Mouse (Mus musculus) neural tube, embryonic 13.5 days (tissue): ENCODE results near the gene Dcaf7. TPM values are rescaled to one million over a fixed set of nuclear protein-coding genes. Genes with fewer than 3 reads are reported as not detected.
"Not testable (repeated sequence)": the region's sequence is repeated elsewhere in the genome, so short reads cannot be mapped to it uniquely, and the experiment has no call there.

Source experiments
- ATAC-seq: fragments of 200-750 bp; cut with Nextera tagmentation; 2 replicates; pipeline ENCODE4 v1.8.0; 2017; ENCODE audit warnings: low read depth, mild to moderate bottlenecking, moderate TSS enrichment, moderate library complexity
- H3K27ac ChIP-seq: fragments of 300-500 bp; sonication (generic); replicated peaks from 2 replicates; pipeline ENCODE4 v1.5.1; 2015; ENCODE audit warnings: moderate library complexity, mild to moderate bottlenecking, inconsistent platforms
- H3K27me3 ChIP-seq: fragments of 300-500 bp; sonication (generic); 2 replicates; pipeline ENCODE4 v1.6.1; 2015; ENCODE audit warnings: mild to moderate bottlenecking, inconsistent platforms
- H3K36me3 ChIP-seq: fragments of 300-500 bp; sonication (generic); 2 replicates; pipeline ENCODE4 v1.6.1; 2015; ENCODE audit warnings: mild to moderate bottlenecking, inconsistent platforms
- H3K4me1 ChIP-seq: fragments of 300-500 bp; sonication (generic); replicated peaks from 2 replicates; pipeline ENCODE4 v1.6.1; 2015; ENCODE audit warnings: inconsistent platforms
- H3K4me2 ChIP-seq: fragments of 300-500 bp; sonication (generic); 2 replicates; pipeline ENCODE4 v1.6.1; 2015; ENCODE audit warnings: inconsistent platforms, mild to moderate bottlenecking, moderate library complexity
- H3K4me3 ChIP-seq: fragments of 300-500 bp; sonication (generic); 2 replicates; pipeline ENCODE4 v1.5.1; 2015; ENCODE audit warnings: mild to moderate bottlenecking, inconsistent platforms
- H3K9ac ChIP-seq: fragments of 300-500 bp; sonication (generic); 2 replicates; pipeline ENCODE4 v1.6.1; 2015; ENCODE audit warnings: moderate library complexity, mild to moderate bottlenecking, inconsistent platforms
- H3K9me3 ChIP-seq: fragments of 300-500 bp; sonication (generic); 2 replicates; pipeline ENCODE4 v1.6.1; 2016; ENCODE audit warnings: inconsistent platforms
- WGBS: fragments of 180-500 bp; shearing (Covaris S2); methylation state at CpG from one replicate; pipeline ENCODE4 v1.1.7; 2015; 5-methylcytosine and 5-hydroxymethylcytosine counted together
- polyA plus RNA-seq: library from polyadenylated mRNA; unstranded; fragments of >200 nt; fragmentation: Nextera tagmentation; extraction: Ambion mirVana; gene quantifications from 2 replicates; pipeline ENCODE4 v1.2.1, GENCODE M21; 2015

Gene Dcaf7
- polyA plus RNA-seq, 1 experiment from 2014 or later = 110 TPM

GRCm38 (mm10) chr11:106016440-106016839 lies 20.2 kb upstream of the Dcaf7 start:
- no peak for ATAC-seq
- no peak overlapping the region for H3K4me2 ChIP-seq
- no peak overlapping the region for H3K9ac ChIP-seq
- no peaks in the 10 kb centered on the region for H3K36me3 ChIP-seq
- no peaks in the 10 kb centered on the region for H3K9me3 ChIP-seq
- no peak overlapping the region for H3K4me3 ChIP-seq
- peaks cover 37% of the 10 kb centered on the region for H3K4me1 ChIP-seq
- no peak overlapping the region for H3K27ac ChIP-seq
- peaks cover 10% of the 10 kb centered on the region for H3K27me3 ChIP-seq
- 76% methylated on average over 5 of the region's 5 CpGs for WGBS

- no peaks in the 10 kb centered on the region for H3K36me3 ChIP-seq
- peak overlapping the region; percentile 76 for H3K9ac ChIP-seq
- WGBS = 1% methylated on average over 50 of the region's 50 CpGs
- H3K9me3 ChIP-seq = no peaks in the 10 kb centered on the region
- H3K27ac ChIP-seq = peak overlapping the region; percentile 61
- ATAC-seq = peak; percentile 86
- H3K4me1 ChIP-seq = peaks cover 17% of the 10 kb centered on the region
- H3K4me2 ChIP-seq = peak overlapping the region; percentile 67
- peaks cover 16% of the 10 kb centered on the region for H3K27me3 ChIP-seq
- peak overlapping the region; percentile 46 for H3K4me3 ChIP-seq
These were observed 16.5 kb upstream of the Dcaf7 start for GRCm38 (mm10) chr11:106020051-106020763.

- Histone ChIP-seq H3K9me3 (no peaks in the 10 kb centered on the region), H3K27ac (no peak overlapping the region), H3K4me3 (no peak overlapping the region), H3K4me1 (peaks cover 8% of the 10 kb centered on the region; the same call in 1 of the 2 replicates), H3K4me2 (no peak overlapping the region), H3K36me3 (peaks cover 5% of the 10 kb centered on the region; the same call in 1 of the 2 replicates), H3K9ac (no peak overlapping the region), H3K27me3 (peaks cover 14% of the 10 kb centered on the region)
- 92% methylated on average over 3 of the region's 3 CpGs for WGBS
- no peak for ATAC-seq
These were observed 10.9 kb upstream of the Dcaf7 start for GRCm38 (mm10) chr11:106025774-106026173.

GRCm38 (mm10) chr11:106026465-106027151 lies 10.1 kb upstream of the Dcaf7 start:
- Histone ChIP-seq H3K4me2 (no peak overlapping the region), H3K9me3 (no peaks in the 10 kb centered on the region), H3K9ac (no peak overlapping the region), H3K27me3 (peaks cover 6% of the 10 kb centered on the region; the same call in 1 of the 2 replicates), H3K4me1 (peaks cover 3% of the 10 kb centered on the region; the same call in 1 of the 2 replicates), H3K27ac (no peak overlapping the region), H3K4me3 (no peak overlapping the region), H3K36me3 (peaks cover 5% of the 10 kb centered on the region; the same call in 1 of the 2 replicates)
- WGBS = 42% methylated on average over 11 of the region's 11 CpGs
- no peak for ATAC-seq

GRCm38 (mm10) chr11:106027607-106028006 lies 9.1 kb upstream of the Dcaf7 start:
- Histone ChIP-seq H3K27ac (no peak overlapping the region), H3K4me2 (no peak overlapping the region), H3K4me3 (no peak overlapping the region), H3K27me3 (no peaks in the 10 kb centered on the region), H3K4me1 (peaks cover 3% of the 10 kb centered on the region; the same call in 1 of the 2 replicates), H3K36me3 (peaks cover 5% of the 10 kb centered on the region; the same call in 1 of the 2 replicates), H3K9me3 (no peaks in the 10 kb centered on the region), H3K9ac (no peak overlapping the region)
- peak; percentile 27; the same call in 1 of the 2 replicates for ATAC-seq
- 88% methylated on average over 5 of the region's 5 CpGs for WGBS

- not testable (repeated sequence) for H3K9me3 ChIP-seq, H3K27me3 ChIP-seq, ATAC-seq, H3K36me3 ChIP-seq
- Histone ChIP-seq H3K4me1 (peaks cover 16% of the 10 kb centered on the region), H3K4me3 (peak overlapping the region; percentile 37), H3K9ac (peak overlapping the region; percentile 63), H3K27ac (peak overlapping the region; percentile 84), H3K4me2 (peak overlapping the region; percentile 40; the same call in 1 of the 2 replicates)
- 39% methylated on average over 12 of the region's 25 CpGs for WGBS
These were observed 4.6 kb upstream of the Dcaf7 start for GRCm38 (mm10) chr11:106032074-106032473.

GRCm38 (mm10) chr11:106033491-106033919 lies 3.2 kb upstream of the Dcaf7 start:
- ATAC-seq = 0 out of 2 replicates have a peak, but pooled peaks have one; percentile 3
- peaks cover 26% of the 10 kb centered on the region for H3K4me1 ChIP-seq
- WGBS = 36% methylated on average over 11 of the region's 11 CpGs
- no peaks in the 10 kb centered on the region for H3K36me3 ChIP-seq
- H3K27me3 ChIP-seq = no peaks in the 10 kb centered on the region
- H3K9ac ChIP-seq = peak overlapping the region; percentile 66
- peak overlapping the region; percentile 14 for H3K4me3 ChIP-seq
- H3K27ac ChIP-seq = peak overlapping the region; percentile 78
- H3K9me3 ChIP-seq = no peaks in the 10 kb centered on the region
- H3K4me2 ChIP-seq = peak overlapping the region; percentile 46

GRCm38 (mm10) chr11:106034986-106035385 lies 1.7 kb upstream of the Dcaf7 start:
- ATAC-seq = no peak
- 87% methylated on average over 9 of the region's 9 CpGs for whole genome bisulfite sequencing
- H3K4me2 ChIP-seq = no peak overlapping the region
- H3K27me3 ChIP-seq = no peaks in the 10 kb centered on the region
- no peak overlapping the region for H3K4me3 ChIP-seq
- H3K9ac ChIP-seq = no peak overlapping the region
- no peaks in the 10 kb centered on the region for H3K9me3 ChIP-seq
- H3K36me3 ChIP-seq = no peaks in the 10 kb centered on the region
- peaks cover 39% of the 10 kb centered on the region for H3K4me1 ChIP-seq
- no peak overlapping the region for H3K27ac ChIP-seq

GRCm38 (mm10) chr11:106037418-106037751 lies 713 bp downstream of the Dcaf7 start:
- H3K4me2 ChIP-seq = peak overlapping the region; percentile 83
- WGBS = under 1% methylated on average over 13 of the region's 13 CpGs
- H3K4me3 ChIP-seq = peak overlapping the region; percentile 99
- H3K9me3 ChIP-seq = no peaks in the 10 kb centered on the region
- H3K27ac ChIP-seq = peak overlapping the region; percentile 95
- peaks cover 46% of the 10 kb centered on the region for H3K4me1 ChIP-seq
- ATAC-seq = peak; percentile 60
- no peaks in the 10 kb centered on the region; the same call in 1 of the 2 replicates for H3K36me3 ChIP-seq
- H3K9ac ChIP-seq = peak overlapping the region; percentile 96
- no peaks in the 10 kb centered on the region for H3K27me3 ChIP-seq

GRCm38 (mm10) chr11:106044349-106044748 lies 7.7 kb downstream of the Dcaf7 start:
- peaks cover 12% of the 10 kb centered on the region for H3K4me1 ChIP-seq
- no peaks in the 10 kb centered on the region for H3K9me3 ChIP-seq
- no peak overlapping the region for H3K4me3 ChIP-seq
- H3K36me3 ChIP-seq = peaks cover 36% of the 10 kb centered on the region
- no peaks in the 10 kb centered on the region for H3K27me3 ChIP-seq
- no peak overlapping the region for H3K4me2 ChIP-seq
- no peak for ATAC-seq
- H3K27ac ChIP-seq = no peak overlapping the region
- no peak overlapping the region for H3K9ac ChIP-seq

- 100% methylated on average over 1 of the region's 1 CpGs for WGBS
- ATAC-seq = no peak
- Histone ChIP-seq H3K4me1 (0 out of 2 replicates have a peak, but pooled peaks cover 6% of the 10 kb centered on the region), H3K27me3 (no peaks in the 10 kb centered on the region), H3K4me3 (no peak overlapping the region), H3K9ac (no peak overlapping the region), H3K36me3 (peaks cover 45% of the 10 kb centered on the region), H3K9me3 (no peaks in the 10 kb centered on the region), H3K4me2 (no peak overlapping the region), H3K27ac (no peak overlapping the region)
These were observed 8.6 kb downstream of the Dcaf7 start for GRCm38 (mm10) chr11:106045256-106045655.

- ATAC-seq = no peak
- no peaks in the 10 kb centered on the region for H3K27me3 ChIP-seq
- H3K9ac ChIP-seq = no peak overlapping the region
- H3K4me1 ChIP-seq = 0 out of 2 replicates have a peak, but pooled peaks cover under 1% of the 10 kb centered on the region
- H3K27ac ChIP-seq = no peak overlapping the region
- H3K36me3 ChIP-seq = peaks cover 50% of the 10 kb centered on the region
- no peaks in the 10 kb centered on the region for H3K9me3 ChIP-seq
- no peak overlapping the region for H3K4me2 ChIP-seq
- WGBS = 98% methylated on average over 3 of the region's 3 CpGs
- H3K4me3 ChIP-seq = no peak overlapping the region
These were observed 9.1 kb downstream of the Dcaf7 start for GRCm38 (mm10) chr11:106045780-106046179.
